Mouse (Mus musculus): ENCODE measurements at regions not wholly inside any gene's neighbourhood (a gene's known extent, or its start where the extent isn't known, plus 50 kb on each side); places are given as distances from the start of the nearest gene placed in this dataset.

GRCm38 (mm10) chr10:56547825-56548224 is 170.7 kb downstream of the Gja1 start:
- TF ChIP-seq CTCF (IDR thresholded peaks at IDR 0.05; ENCODE audit: borderline replicate concordance, insufficient read depth, low read length) (no peak), POLR2A (IDR thresholded peaks at IDR 0.05; ENCODE audit: low read depth, low read length) (no peak)
